Mouse (Mus musculus) midbrain, embryonic 11.5 days (tissue): Measurements from ENCODE around the gene Fam71f1. TPM values are rescaled to one million over a fixed set of nuclear protein-coding genes. Genes with fewer than 3 reads are reported as not detected.
A peak's percentile ranks its signal among the peaks of the same experiment; 100 is the strongest.

Experiments used
- ATAC-seq: fragments of 200-750 bp; cut with Nextera tagmentation; 2 replicates; pipeline ENCODE4 v1.8.0; 2017; ENCODE audit warnings: moderate TSS enrichment, moderate library complexity; ENCODE audit not compliant: low FRiP score
- DNase-seq: peaks from one replicate; pipeline ENCODE4 v3.0.0; 2015; ENCODE audit warnings: low spot score; ENCODE audit errors: missing footprints
- H3K27ac ChIP-seq: fragments of 300-500 bp; sonication (generic); 2 replicates; pipeline ENCODE4 v1.5.1; 2014; ENCODE audit warnings: low read depth, low read length
- H3K27me3 ChIP-seq: fragments of 300-500 bp; sonication (generic); 2 replicates; pipeline ENCODE4 v1.6.1; 2014; ENCODE audit warnings: mild to moderate bottlenecking, low read length, moderate library complexity, mixed read lengths; ENCODE audit not compliant: control insufficient read depth, insufficient read depth
- H3K36me3 ChIP-seq: fragments of 300-500 bp; sonication (generic); 2 replicates; pipeline ENCODE4 v1.6.1; 2014; ENCODE audit warnings: mild to moderate bottlenecking, low read length, moderate library complexity, mixed read lengths; ENCODE audit not compliant: control insufficient read depth, insufficient read depth
- H3K4me1 ChIP-seq: fragments of 300-500 bp; sonication (generic); 2 replicates; pipeline ENCODE4 v1.6.1; 2014; ENCODE audit warnings: low read length; ENCODE audit not compliant: control insufficient read depth, insufficient read depth
- H3K4me2 ChIP-seq: fragments of 300-500 bp; sonication (generic); 2 replicates; pipeline ENCODE4 v1.6.1; 2014; ENCODE audit warnings: mild to moderate bottlenecking, moderate library complexity
- H3K4me3 ChIP-seq: fragments of 300-500 bp; sonication (generic); 2 replicates; pipeline ENCODE4 v1.5.1; 2014; ENCODE audit warnings: low read depth, low read length
- H3K9ac ChIP-seq: fragments of 300-500 bp; sonication (generic); 2 replicates; pipeline ENCODE4 v1.6.1; 2014; ENCODE audit warnings: low read length
- H3K9me3 ChIP-seq: fragments of 300-500 bp; sonication (generic); 2 replicates; pipeline ENCODE4 v1.6.1; 2016; ENCODE audit warnings: low read length; ENCODE audit not compliant: control insufficient read depth
- WGBS: fragments of 180-500 bp; shearing (Covaris S2); extraction: QIAGEN DNeasy Blood & Tissue Kit; methylation state at CpG from one replicate; pipeline ENCODE4 v1.1.7; 2014; 5-methylcytosine and 5-hydroxymethylcytosine counted together
- polyA plus RNA-seq: library from polyadenylated mRNA; unstranded; fragments of >200 nt; fragmentation: Nextera tagmentation; extraction: Ambion mirVana; gene quantifications from 2 replicates; pipeline ENCODE4 v1.2.1, GENCODE M21; 2014

The Fam71f1 gene
- polyA plus RNA-seq: not detected in 2 replicates

GRCm38 (mm10) chr6:29318879-29319278, at the start of gene Fam71f1:
Gene Fam71f1, plus strand, starts transcription at chr6:29319140.
- no peak for DNase-seq
- H3K9ac ChIP-seq: no peak within 1 kb of the TSS
- ATAC-seq: no peak
- H3K27me3 ChIP-seq: no peaks in the 10 kb centered on the region
- no peaks in the 10 kb centered on the region for H3K36me3 ChIP-seq
- 81% methylated on average over 5 of the region's 5 CpGs for WGBS
- no peaks in the 10 kb centered on the region for H3K9me3 ChIP-seq
- no peaks in the 10 kb centered on the region for H3K4me1 ChIP-seq
- no peak within 1 kb of the TSS for H3K4me2 ChIP-seq
- H3K4me3 ChIP-seq: no peak within 1 kb of the TSS
- no peak within 1 kb of the TSS for H3K27ac ChIP-seq

GRCm38 (mm10) chr6:29270961-29271360, 48.0 kb upstream of the Fam71f1 start:
- no peak for ATAC-seq
- Histone ChIP-seq H3K9ac (no peak overlapping the region), H3K36me3 (peaks cover 3% of the 10 kb centered on the region; the same call in 1 of the 2 replicates), H3K27me3 (no peaks in the 10 kb centered on the region), H3K4me1 (0 out of 2 replicates have a peak, but pooled peaks cover 2% of the 10 kb centered on the region), H3K4me2 (no peak overlapping the region), H3K4me3 (no peak overlapping the region), H3K27ac (no peak overlapping the region), H3K9me3 (no peaks in the 10 kb centered on the region)
- 21% methylated on average over 8 of the region's 8 CpGs for WGBS
- DNase-seq: no peak

DNA sequence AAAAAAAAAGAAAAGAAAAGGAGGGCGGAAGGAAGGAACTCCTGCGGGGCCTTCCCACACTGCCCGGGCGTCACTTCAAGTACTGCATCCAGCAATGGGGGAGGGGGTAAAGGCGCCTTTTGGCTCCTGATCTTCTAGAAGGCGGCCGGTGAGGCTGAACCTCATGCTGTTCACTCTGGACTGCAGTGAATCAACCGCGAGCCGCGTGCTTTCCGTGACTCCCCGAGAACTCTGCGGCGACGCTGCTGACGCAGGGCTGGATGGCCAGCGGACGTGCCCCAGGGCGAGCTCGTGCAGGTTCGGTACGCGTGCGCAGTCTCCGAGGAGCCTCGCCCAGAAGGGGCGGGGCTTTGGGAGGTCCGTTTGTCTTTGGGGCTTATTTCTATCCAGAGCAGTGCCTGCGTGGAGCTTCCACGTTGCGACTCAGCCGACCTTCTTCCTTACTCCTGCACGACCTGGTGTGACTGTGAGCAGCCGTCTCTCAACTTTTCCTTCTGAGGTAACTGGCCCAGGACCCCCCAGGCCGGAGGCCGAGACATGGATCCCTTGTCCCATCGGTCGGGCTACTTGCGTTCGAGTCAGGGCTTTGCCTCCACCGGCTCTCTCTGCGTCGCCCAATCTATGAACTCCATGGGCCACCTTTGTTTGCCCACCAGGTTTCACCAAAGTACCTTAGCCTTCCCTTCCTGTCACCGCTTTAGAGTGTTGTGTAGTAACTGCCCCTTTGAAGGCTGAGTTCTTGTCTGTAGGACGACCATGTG, 46.4 kb upstream of the Fam71f1 start, which contains the start of gene Hilpda:
Gene Hilpda, plus strand, starts transcription at position 177 of the 761 bp plus-strand sequence.
- DNase-seq: peak; percentile 99
- Histone ChIP-seq H3K36me3 (peaks cover 3% of the 10 kb centered on the region; the same call in 1 of the 2 replicates), H3K4me2 (peak within 1 kb of the TSS; percentile 77), H3K4me1 (peaks cover 4% of the 10 kb centered on the region; the same call in 1 of the 2 replicates), H3K9me3 (no peaks in the 10 kb centered on the region), H3K9ac (peak within 1 kb of the TSS; percentile 80), H3K27me3 (no peaks in the 10 kb centered on the region), H3K27ac (peak within 1 kb of the TSS; percentile 27; the same call in 1 of the 2 replicates), H3K4me3 (peak within 1 kb of the TSS; percentile 65)
- under 1% methylated on average over 46 of the region's 46 CpGs for WGBS
- ATAC-seq: peak; percentile 98

DNA sequence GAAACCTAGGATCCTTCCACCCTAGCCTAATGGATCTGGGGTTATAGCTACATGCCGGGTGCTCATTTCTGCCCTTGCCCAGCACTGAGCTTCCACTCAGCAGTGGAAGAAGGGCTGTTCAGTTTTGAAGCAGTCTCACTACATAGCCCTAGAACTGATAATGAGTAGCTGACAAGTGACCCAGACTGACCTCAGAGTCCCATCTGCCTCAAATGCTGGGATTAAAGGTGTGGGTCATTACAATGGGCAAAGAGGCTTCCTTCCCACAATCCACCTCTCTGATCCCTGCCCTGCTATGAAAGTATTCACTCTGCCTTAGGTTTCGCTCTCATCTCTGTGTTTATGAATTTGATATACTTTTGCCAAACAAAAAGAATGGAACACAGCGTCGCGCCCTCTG, 42.2 kb upstream of the Fam71f1 start:
- Histone ChIP-seq H3K36me3 (peaks cover 3% of the 10 kb centered on the region; the same call in 1 of the 2 replicates), H3K27me3 (no peaks in the 10 kb centered on the region), H3K9ac (peak overlapping the region; percentile 9; the same call in 1 of the 2 replicates), H3K4me1 (peaks cover 4% of the 10 kb centered on the region; the same call in 1 of the 2 replicates), H3K4me3 (no peak overlapping the region), H3K27ac (0 out of 2 replicates have a peak overlapping the region, but pooled peaks have one; percentile 9), H3K9me3 (no peaks in the 10 kb centered on the region), H3K4me2 (no peak overlapping the region)
- WGBS: 88% methylated on average over 5 of the region's 5 CpGs
- ATAC-seq (no peak), DNase-seq (no peak)

GRCm38 (mm10) chr6:29278513-29279267, 40.2 kb upstream of the Fam71f1 start:
- DNase-seq: peak; percentile 91
- WGBS: 31% methylated on average over 8 of the region's 8 CpGs
- H3K9ac ChIP-seq: no peak overlapping the region
- peaks cover 3% of the 10 kb centered on the region; the same call in 1 of the 2 replicates for H3K36me3 ChIP-seq
- peak; percentile 55; the same call in 1 of the 2 replicates for ATAC-seq
- H3K27me3 ChIP-seq: no peaks in the 10 kb centered on the region
- no peak overlapping the region for H3K27ac ChIP-seq
- peaks cover 2% of the 10 kb centered on the region; the same call in 1 of the 2 replicates for H3K4me1 ChIP-seq
- no peak overlapping the region for H3K4me2 ChIP-seq
- H3K9me3 ChIP-seq: no peaks in the 10 kb centered on the region
- no peak overlapping the region for H3K4me3 ChIP-seq

GRCm38 (mm10) chr6:29279293-29279692, 39.6 kb upstream of the Fam71f1 start, which contains the start of gene Fam71f2:
Gene Fam71f2, plus strand, starts transcription at chr6:29279593.
- H3K27ac ChIP-seq: no peak within 1 kb of the TSS
- no peak within 1 kb of the TSS for H3K4me3 ChIP-seq
- H3K27me3 ChIP-seq: no peaks in the 10 kb centered on the region
- H3K4me2 ChIP-seq: no peak within 1 kb of the TSS
- WGBS: 78% methylated on average over 8 of the region's 8 CpGs
- peaks cover 2% of the 10 kb centered on the region; the same call in 1 of the 2 replicates for H3K4me1 ChIP-seq
- no peaks in the 10 kb centered on the region for H3K9me3 ChIP-seq
- no peak within 1 kb of the TSS for H3K9ac ChIP-seq
- ATAC-seq (no peak), DNase-seq (no peak)
- peaks cover 3% of the 10 kb centered on the region; the same call in 1 of the 2 replicates for H3K36me3 ChIP-seq

DNA sequence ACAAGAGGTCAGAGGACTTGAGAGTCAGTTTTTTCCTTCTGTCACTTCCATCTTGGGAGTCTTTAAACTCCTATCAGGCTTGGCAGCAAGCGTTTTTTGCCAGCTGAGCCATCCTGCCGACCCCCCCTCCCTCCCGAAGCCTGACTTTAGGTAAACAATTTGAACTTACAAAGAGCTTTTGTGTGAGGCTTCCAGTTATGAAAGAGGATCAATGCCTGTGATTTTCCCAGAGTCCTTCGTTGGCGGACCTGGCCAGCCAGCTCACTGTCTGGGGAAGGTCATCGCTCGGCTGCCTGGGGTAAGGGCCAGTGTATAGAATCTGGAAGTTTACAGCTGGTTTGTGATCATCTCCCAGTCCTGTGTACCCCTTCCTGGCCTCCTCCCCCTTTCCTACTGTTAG, 38.3 kb upstream of the Fam71f1 start:
- no peak overlapping the region for H3K4me3 ChIP-seq
- H3K36me3 ChIP-seq: no peaks in the 10 kb centered on the region
- no peaks in the 10 kb centered on the region for H3K27me3 ChIP-seq
- 36% methylated on average over 7 of the region's 7 CpGs for WGBS
- H3K4me1 ChIP-seq: peaks cover 2% of the 10 kb centered on the region; the same call in 1 of the 2 replicates
- no peaks in the 10 kb centered on the region for H3K9me3 ChIP-seq
- DNase-seq (no peak), ATAC-seq (no peak)
- no peak overlapping the region for H3K4me2 ChIP-seq
- no peak overlapping the region for H3K9ac ChIP-seq
- H3K27ac ChIP-seq: no peak overlapping the region

DNA sequence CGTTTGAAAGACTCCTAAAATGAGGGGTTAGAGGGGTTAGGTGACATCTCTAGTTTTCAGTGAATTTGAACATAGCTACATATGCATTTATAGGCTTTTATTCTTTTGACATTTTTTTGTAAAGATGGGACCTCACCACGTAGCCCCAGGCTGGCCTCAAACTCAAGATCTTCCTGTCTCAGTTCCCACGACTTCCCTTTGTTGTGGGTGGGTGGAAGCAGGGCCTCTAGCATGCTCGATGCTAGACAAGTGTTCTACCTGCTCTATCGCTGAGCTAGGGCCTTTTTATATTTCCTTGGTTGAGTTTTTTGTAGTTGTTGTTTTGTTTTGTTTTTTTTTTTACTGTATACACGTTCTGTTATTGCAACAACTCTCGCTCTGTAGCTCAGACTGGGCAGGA, 32.1 kb upstream of the Fam71f1 start:
- H3K4me1 ChIP-seq: peaks cover 3% of the 10 kb centered on the region; the same call in 1 of the 2 replicates
- H3K9me3 ChIP-seq: no peaks in the 10 kb centered on the region
- no peak overlapping the region for H3K4me2 ChIP-seq
- DNase-seq (no peak), ATAC-seq (no peak)
- no peak overlapping the region for H3K4me3 ChIP-seq
- no peak overlapping the region for H3K9ac ChIP-seq
- 67% methylated on average over 7 of the region's 7 CpGs for WGBS
- no peak overlapping the region for H3K27ac ChIP-seq
- no peaks in the 10 kb centered on the region for H3K36me3 ChIP-seq
- no peaks in the 10 kb centered on the region for H3K27me3 ChIP-seq
